Mouse (Mus musculus): ENCODE results near the gene Fbrsl1. TPM values are rescaled to one million over a fixed set of nuclear protein-coding genes. Genes with fewer than 3 reads are reported as not detected.

The Fbrsl1 gene
- polyA plus RNA-seq, 1 experiment: 31.2 TPM

- no peaks in the 10 kb centered on the region for H3K27me3 ChIP-seq (ENCODE audit: control insufficient read depth, insufficient read depth, low read length)
- TF ChIP-seq POLR2A (IDR thresholded peaks at IDR 0.05; ENCODE audit: control insufficient read depth, low read depth, low read length): no peak
- no peak for TF ChIP-seq CTCF (IDR thresholded peaks at IDR 0.05; ENCODE audit: control insufficient read depth, insufficient read depth, insufficient replicate concordance, low read depth, low read length)
- H3K4me3 ChIP-seq (ENCODE audit: control insufficient read depth, low read depth, low read length): no peak overlapping the region
- no peaks in the 10 kb centered on the region for H3K36me3 ChIP-seq (ENCODE audit: control insufficient read depth, insufficient read depth, low read length)
- H3K27ac ChIP-seq (ENCODE audit: control insufficient read depth, insufficient read depth, low read depth, low read length): no peak overlapping the region
- H3K4me1 ChIP-seq (ENCODE audit: control insufficient read depth, insufficient read depth, low read length): no peaks in the 10 kb centered on the region
Observed at GRCm38 (mm10) chr5:110455272-110455671, 7.0 kb upstream of the Fbrsl1 start.

- Histone ChIP-seq H3K4me3 (ENCODE audit: control insufficient read depth, low read depth, low read length) (no peak overlapping the region), H3K27ac (ENCODE audit: control insufficient read depth, insufficient read depth, low read depth, low read length) (no peak overlapping the region)
- TF ChIP-seq POLR2A (IDR thresholded peaks at IDR 0.05; ENCODE audit: control insufficient read depth, low read depth, low read length) (no peak), CTCF (IDR thresholded peaks at IDR 0.05; ENCODE audit: control insufficient read depth, insufficient read depth, insufficient replicate concordance, low read depth, low read length) (no peak)
Observed at GRCm38 (mm10) chr5:110449294-110449693, 991 bp upstream of the Fbrsl1 start.

GRCm38 (mm10) chr5:110447720-110448435, 425 bp downstream of the Fbrsl1 start:
- Histone ChIP-seq H3K27me3 (ENCODE audit: control insufficient read depth, insufficient read depth, low read length) (no peaks in the 10 kb centered on the region), H3K4me3 (ENCODE audit: control insufficient read depth, low read depth, low read length) (peak overlapping the region; percentile 87), H3K27ac (ENCODE audit: control insufficient read depth, insufficient read depth, low read depth, low read length) (peak overlapping the region; percentile 54), H3K36me3 (ENCODE audit: control insufficient read depth, insufficient read depth, low read length) (no peaks in the 10 kb centered on the region), H3K4me1 (ENCODE audit: control insufficient read depth, insufficient read depth, low read length) (peaks cover 12% of the 10 kb centered on the region)
- TF ChIP-seq CTCF (IDR thresholded peaks at IDR 0.05; ENCODE audit: control insufficient read depth, insufficient read depth, insufficient replicate concordance, low read depth, low read length): no peak
- TF ChIP-seq POLR2A (IDR thresholded peaks at IDR 0.05; ENCODE audit: control insufficient read depth, low read depth, low read length): no peak

More at GRCm38 (mm10) chr5:110449294-110449693, 991 bp upstream of the Fbrsl1 start:
- Histone ChIP-seq H3K36me3 (ENCODE audit: control insufficient read depth, insufficient read depth, low read length) (no peaks in the 10 kb centered on the region), H3K4me1 (ENCODE audit: control insufficient read depth, insufficient read depth, low read length) (peaks cover 12% of the 10 kb centered on the region), H3K27me3 (ENCODE audit: control insufficient read depth, insufficient read depth, low read length) (no peaks in the 10 kb centered on the region)

GRCm38 (mm10) chr5:110444509-110444908, 3.8 kb downstream of the Fbrsl1 start:
- TF ChIP-seq POLR2A (IDR thresholded peaks at IDR 0.05; ENCODE audit: control insufficient read depth, low read depth, low read length): no peak
- Histone ChIP-seq H3K27ac (ENCODE audit: control insufficient read depth, insufficient read depth, low read depth, low read length) (no peak overlapping the region), H3K36me3 (ENCODE audit: control insufficient read depth, insufficient read depth, low read length) (no peaks in the 10 kb centered on the region), H3K4me1 (ENCODE audit: control insufficient read depth, insufficient read depth, low read length) (peaks cover 12% of the 10 kb centered on the region), H3K27me3 (ENCODE audit: control insufficient read depth, insufficient read depth, low read length) (no peaks in the 10 kb centered on the region), H3K4me3 (ENCODE audit: control insufficient read depth, low read depth, low read length) (no peak overlapping the region)

- Histone ChIP-seq H3K27ac (ENCODE audit: control insufficient read depth, insufficient read depth, low read depth, low read length) (no peak overlapping the region), H3K4me1 (ENCODE audit: control insufficient read depth, insufficient read depth, low read length) (peaks cover 9% of the 10 kb centered on the region), H3K4me3 (ENCODE audit: control insufficient read depth, low read depth, low read length) (no peak overlapping the region), H3K36me3 (ENCODE audit: control insufficient read depth, insufficient read depth, low read length) (no peaks in the 10 kb centered on the region), H3K27me3 (ENCODE audit: control insufficient read depth, insufficient read depth, low read length) (no peaks in the 10 kb centered on the region)
- TF ChIP-seq CTCF (IDR thresholded peaks at IDR 0.05; ENCODE audit: control insufficient read depth, insufficient read depth, insufficient replicate concordance, low read depth, low read length) (no peak), POLR2A (IDR thresholded peaks at IDR 0.05; ENCODE audit: control insufficient read depth, low read depth, low read length) (no peak)
Observed at GRCm38 (mm10) chr5:110442966-110443590, 5.2 kb downstream of the Fbrsl1 start.

GRCm38 (mm10) chr5:110439565-110440310, 8.6 kb downstream of the Fbrsl1 start:
- no peaks in the 10 kb centered on the region for H3K36me3 ChIP-seq (ENCODE audit: control insufficient read depth, insufficient read depth, low read length)
- peaks cover 3% of the 10 kb centered on the region; the same call in 1 of the 2 replicates for H3K4me1 ChIP-seq (ENCODE audit: control insufficient read depth, insufficient read depth, low read length)
- H3K27ac ChIP-seq (ENCODE audit: control insufficient read depth, insufficient read depth, low read depth, low read length): no peak overlapping the region
- no peaks in the 10 kb centered on the region for H3K27me3 ChIP-seq (ENCODE audit: control insufficient read depth, insufficient read depth, low read length)
- no peak overlapping the region for H3K4me3 ChIP-seq (ENCODE audit: control insufficient read depth, low read depth, low read length)
- TF ChIP-seq CTCF (IDR thresholded peaks at IDR 0.05; ENCODE audit: control insufficient read depth, insufficient read depth, insufficient replicate concordance, low read depth, low read length) (no peak), POLR2A (IDR thresholded peaks at IDR 0.05; ENCODE audit: control insufficient read depth, low read depth, low read length) (no peak)

- H3K4me3 ChIP-seq (ENCODE audit: control insufficient read depth, low read depth, low read length): no peak overlapping the region
- no peaks in the 10 kb centered on the region for H3K36me3 ChIP-seq (ENCODE audit: control insufficient read depth, insufficient read depth, low read length)
- H3K4me1 ChIP-seq (ENCODE audit: control insufficient read depth, insufficient read depth, low read length): peaks cover 3% of the 10 kb centered on the region; the same call in 1 of the 2 replicates
- no peak for TF ChIP-seq POLR2A (IDR thresholded peaks at IDR 0.05; ENCODE audit: control insufficient read depth, low read depth, low read length)
- no peak for TF ChIP-seq CTCF (IDR thresholded peaks at IDR 0.05; ENCODE audit: control insufficient read depth, insufficient read depth, insufficient replicate concordance, low read depth, low read length)
- H3K27me3 ChIP-seq (ENCODE audit: control insufficient read depth, insufficient read depth, low read length): no peaks in the 10 kb centered on the region
- no peak overlapping the region for H3K27ac ChIP-seq (ENCODE audit: control insufficient read depth, insufficient read depth, low read depth, low read length)
Observed at GRCm38 (mm10) chr5:110438591-110438990, 9.7 kb downstream of the Fbrsl1 start.

Data from testis, adult 2 months (tissue).